ENCODE assay signal across 11 mouse cellular contexts in genomic region chr11:35231361-35232090, GRCm38 (mm10).
A peak's percentile ranks its signal among the peaks of the same experiment; 100 is the strongest.
DNase-seq lines count a peak whose midpoint lies in the region; ATAC-seq and TF ChIP-seq lines count a peak whose summit lies in the region.
"Had no signal": no experiment of that assay in that cellular context is flagged by ENCODE, and none has a peak within 500 bp of the region (broad histone marks: within the 10 kb centered on the region; RNA-seq: fewer than 3 reads in every experiment).

No protein-coding gene starts in this region.

- no peak overlapping the region for H3K4me2 ChIP-seq in heart, embryonic 12.5 days
- no peak overlapping the region for H3K4me2 ChIP-seq in midbrain, embryonic 16.5 days (ENCODE audit: low read length)
- H3K4me2 ChIP-seq: embryonic facial prominence, embryonic 13.5 days; liver, embryonic 13.5 days had no signal

- WGBS in heart, embryonic 12.5 days: 66% methylated on average over 10 of the region's 10 CpGs
- 74% methylated on average over 10 of the region's 10 CpGs for whole genome bisulfite sequencing in small intestine, adult 2 months
- 86% methylated on average over 10 of the region's 10 CpGs for WGBS in midbrain, embryonic 16.5 days

- no peak for TF ChIP-seq CTCF in small intestine, adult 2 months (IDR thresholded peaks at IDR 0.05; ENCODE audit: extremely low read depth, insufficient read length, insufficient replicate concordance, low read depth, low read length)

- H3K4me1 ChIP-seq in heart, embryonic 12.5 days (replicated peaks): peaks cover 15% of the 10 kb centered on the region; the same call in 1 of the 2 replicates
- H3K4me1 ChIP-seq in small intestine, adult 2 months (ENCODE audit: control insufficient read depth, insufficient read depth, insufficient read length, low read length): no peaks in the 10 kb centered on the region
- H3K4me1 ChIP-seq in midbrain, embryonic 16.5 days (ENCODE audit: control insufficient read depth, insufficient read depth, low read length): no peaks in the 10 kb centered on the region
- H3K4me1 ChIP-seq: liver, embryonic 13.5 days had no signal

- no peak for ATAC-seq in heart, embryonic 12.5 days (ENCODE audit: insufficient number of reproducible peaks, low FRiP score)
- no peak for ATAC-seq in midbrain, embryonic 16.5 days

- peak; percentile 21 for DNase-seq in ovary, adult 18-20 months (ENCODE audit: low spot score)
- no peak for DNase-seq in ovary, postnatal 10 days (ENCODE audit: low spot score)
- DNase-seq in cerebellum, adult 8-10 months: peak; percentile 79
- DNase-seq in right cerebral cortex, postnatal 4 days: no peak
- DNase-seq: liver, embryonic 13.5 days; thymus, postnatal 14 days had no signal

- no peak overlapping the region for H3K9ac ChIP-seq in heart, embryonic 12.5 days
- H3K9ac ChIP-seq in midbrain, embryonic 16.5 days (ENCODE audit: low read depth, low read length): no peak overlapping the region
- H3K9ac ChIP-seq: embryonic facial prominence, embryonic 13.5 days; liver, embryonic 13.5 days had no signal

- H3K27ac ChIP-seq in heart, embryonic 12.5 days (ENCODE audit: poor library complexity, severe bottlenecking): 0 out of 2 replicates have a peak overlapping the region, but pooled peaks have one; percentile 40
- peak overlapping the region; percentile 31; the same call in 1 of the 2 replicates for H3K27ac ChIP-seq in small intestine, adult 2 months (ENCODE audit: insufficient read depth, low read depth, low read length)
- no peak overlapping the region for H3K27ac ChIP-seq in midbrain, embryonic 16.5 days (ENCODE audit: low read length)
- H3K27ac ChIP-seq: embryonic facial prominence, embryonic 13.5 days; liver, embryonic 13.5 days had no signal

- no peaks in the 10 kb centered on the region for H3K36me3 ChIP-seq in heart, embryonic 12.5 days
- H3K36me3 ChIP-seq in small intestine, adult 2 months (ENCODE audit: control insufficient read depth, insufficient read depth, low read length): no peaks in the 10 kb centered on the region
- H3K36me3 ChIP-seq in midbrain, embryonic 16.5 days (ENCODE audit: control insufficient read depth, insufficient read depth, low read length): no peaks in the 10 kb centered on the region
- H3K36me3 ChIP-seq: embryonic facial prominence, embryonic 13.5 days; liver, embryonic 13.5 days had no signal

- TF ChIP-seq POLR2A in small intestine, adult 2 months (IDR thresholded peaks at IDR 0.05; ENCODE audit: low read depth, low read length): no peak

- H3K27me3 ChIP-seq in heart, embryonic 12.5 days (replicated peaks): no peaks in the 10 kb centered on the region
- H3K27me3 ChIP-seq in small intestine, adult 2 months (ENCODE audit: control insufficient read depth, insufficient read depth, low read length): no peaks in the 10 kb centered on the region
- no peaks in the 10 kb centered on the region for H3K27me3 ChIP-seq in midbrain, embryonic 16.5 days (ENCODE audit: control insufficient read depth, insufficient read depth, low read depth, low read length)
- H3K27me3 ChIP-seq: liver, embryonic 13.5 days had no signal

- no peaks in the 10 kb centered on the region for H3K9me3 ChIP-seq in heart, embryonic 12.5 days (replicated peaks)
- H3K9me3 ChIP-seq in midbrain, embryonic 16.5 days (replicated peaks; ENCODE audit: control insufficient read depth, low read length, poor library complexity, severe bottlenecking): no peaks in the 10 kb centered on the region
- H3K9me3 ChIP-seq: embryonic facial prominence, embryonic 13.5 days; liver, embryonic 13.5 days had no signal

- no peak overlapping the region for H3K4me3 ChIP-seq in heart, embryonic 12.5 days
- no peak overlapping the region for H3K4me3 ChIP-seq in small intestine, adult 2 months (ENCODE audit: low read depth, low read length)
- no peak overlapping the region for H3K4me3 ChIP-seq in midbrain, embryonic 16.5 days (ENCODE audit: low read depth, low read length)
- H3K4me3 ChIP-seq: embryonic facial prominence, embryonic 13.5 days; liver, embryonic 13.5 days; myocyte had no signal

Comparison
In these comparisons a context has a peak if more than half of its experiments do, and no peak if none do; other contexts are left out.
1. DNase-seq: peak in ovary, adult 18-20 months (single experiment) and cerebellum, adult 8-10 months (single experiment); none in ovary, postnatal 10 days (single experiment) and right cerebral cortex, postnatal 4 days (single experiment).